ENCODE assay signal across 8 mouse cellular contexts in the genomic region with DNA sequence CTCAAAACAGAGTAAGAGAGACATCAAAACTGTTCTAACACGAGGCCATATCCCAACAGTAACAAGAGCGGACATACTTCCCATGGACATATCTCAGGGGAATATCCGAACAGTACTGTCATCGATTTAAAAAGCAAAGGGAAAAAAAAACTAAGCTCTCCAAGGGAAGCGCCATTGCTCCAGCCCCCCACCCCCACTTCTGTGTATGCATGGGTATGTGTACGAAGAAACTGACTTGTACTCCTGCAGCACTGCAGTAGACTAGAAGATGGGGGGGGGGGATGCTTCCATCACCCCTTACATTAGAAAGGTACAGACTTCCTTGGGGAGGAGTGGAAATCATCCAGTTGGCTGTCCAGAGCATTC. TPM values are rescaled to one million over a fixed set of nuclear protein-coding genes. Genes with fewer than 3 reads are reported as not detected.
A peak's percentile ranks its signal among the peaks of the same experiment; 100 is the strongest.
DNase-seq lines count a peak whose midpoint lies in the region; ATAC-seq and TF ChIP-seq lines count a peak whose summit lies in the region.

No protein-coding gene starts in this region.

- H3K79me2 ChIP-seq in C2C12 (ENCODE audit: control insufficient read depth, insufficient read depth), result peaks cover 63% of the 10 kb centered on the region

- H3K36me3 ChIP-seq in heart, embryonic 12.5 days, result peaks cover 5% of the 10 kb centered on the region; the same call in 1 of the 2 replicates
- H3K36me3 ChIP-seq in C2C12 (ENCODE audit: control insufficient read depth, insufficient read depth), result peaks cover 13% of the 10 kb centered on the region
- no peaks in the 10 kb centered on the region for H3K36me3 ChIP-seq in forebrain, embryonic 11.5 days (ENCODE audit: control insufficient read depth, insufficient read depth, low read length)
- H3K36me3 ChIP-seq in liver, embryonic 13.5 days, result peaks cover 9% of the 10 kb centered on the region; the same call in 1 of the 2 replicates

- H3K27ac ChIP-seq in heart, embryonic 12.5 days (ENCODE audit: poor library complexity, severe bottlenecking), result peak overlapping the region; percentile 99
- H3K27ac ChIP-seq in forebrain, embryonic 11.5 days (ENCODE audit: low read depth, low read length), result no peak overlapping the region
- peak overlapping the region; percentile 94 for H3K27ac ChIP-seq in liver, embryonic 13.5 days

- no peaks in the 10 kb centered on the region for H3K9me3 ChIP-seq in heart, embryonic 12.5 days (replicated peaks)
- no peaks in the 10 kb centered on the region for H3K9me3 ChIP-seq in forebrain, embryonic 11.5 days (ENCODE audit: control insufficient read depth, low read length)
- H3K9me3 ChIP-seq in liver, embryonic 13.5 days (replicated peaks), result no peaks in the 10 kb centered on the region

- intact Hi-C loops in heart, postnatal 36 days (cut with DNase I), result loop anchor here (2.0 to 5.0 kb wide), 2 partner anchors 80 to 94 kb away; partner anchors contain the start of gene Nufip2
- intact Hi-C loops in left cerebral cortex, postnatal 14 days (cut with DNase I), result loop anchor here (2.0 kb wide), 1 partner anchor 18 kb away; no protein-coding TSS in a partner anchor

- H3K4me2 ChIP-seq in heart, embryonic 12.5 days, result peak overlapping the region; percentile 94
- H3K4me2 ChIP-seq in forebrain, embryonic 11.5 days (ENCODE audit: low read depth, low read length, severe bottlenecking), result peak overlapping the region; percentile 65
- peak overlapping the region; percentile 94 for H3K4me2 ChIP-seq in liver, embryonic 13.5 days

- H3K79me3 ChIP-seq in C2C12 (ENCODE audit: low read depth), result peaks cover 53% of the 10 kb centered on the region

- TF ChIP-seq CTCF in C2C12 (IDR thresholded peaks at IDR 0.05; ENCODE audit: control insufficient read depth, insufficient read depth, insufficient read length), result no peak

- H3ac ChIP-seq in C2C12 (ENCODE audit: control insufficient read depth, insufficient read length, low read depth), result peak overlapping the region; percentile 77

- 4% methylated on average over 6 of the region's 6 CpGs for WGBS in heart, embryonic 12.5 days
- WGBS in forebrain, embryonic 11.5 days, result 16% methylated on average over 6 of the region's 6 CpGs
- WGBS in liver, embryonic 13.5 days (ENCODE audit: insufficient replicate concordance), result 13% methylated on average over 6 of the region's 6 CpGs

- ATAC-seq in heart, embryonic 12.5 days (ENCODE audit: insufficient number of reproducible peaks, low FRiP score), result no peak
- ATAC-seq in forebrain, embryonic 11.5 days (replicated peaks; ENCODE audit: low FRiP score), result peak; percentile 17; the same call in 1 of the 2 replicates
- no peak for ATAC-seq in liver, embryonic 13.5 days (ENCODE audit: low read depth)
- ATAC-seq in activated CD4-positive, CD25-positive, alpha-beta regulatory T cell, adult 4 months, result no peak

- H3K4me3 ChIP-seq in heart, embryonic 12.5 days, result peak overlapping the region; percentile 99
- H3K4me3 ChIP-seq in C2C12 (ENCODE audit: insufficient read depth, poor library complexity, severe bottlenecking), result peak overlapping the region; percentile 92
- H3K4me3 ChIP-seq in forebrain, embryonic 11.5 days (ENCODE audit: low read depth, low read length), result peak overlapping the region; percentile 86
- peak overlapping the region; percentile 100 for H3K4me3 ChIP-seq in liver, embryonic 13.5 days (replicated peaks)

- no peak for DNase-seq in heart, postnatal 36 days
- DNase-seq in forebrain, embryonic 11.5 days (ENCODE audit: low spot score), result no peak
- no peak for DNase-seq in liver, embryonic 13.5 days
- no peak for DNase-seq in left cerebral cortex, postnatal 14 days (ENCODE audit: low spot score in 2 of 2)
- DNase-seq in spleen, adult 12 weeks (ENCODE audit: low spot score), result no peak

- no peaks in the 10 kb centered on the region for H3K27me3 ChIP-seq in heart, embryonic 12.5 days (replicated peaks)
- no peaks in the 10 kb centered on the region for H3K27me3 ChIP-seq in C2C12 (ENCODE audit: control insufficient read depth, insufficient read depth, insufficient read length)
- no peaks in the 10 kb centered on the region for H3K27me3 ChIP-seq in forebrain, embryonic 11.5 days (ENCODE audit: control insufficient read depth, insufficient read depth, low read length)
- H3K27me3 ChIP-seq in liver, embryonic 13.5 days, result no peaks in the 10 kb centered on the region

- peaks cover 19% of the 10 kb centered on the region for H3K4me1 ChIP-seq in heart, embryonic 12.5 days (replicated peaks)
- H3K4me1 ChIP-seq in forebrain, embryonic 11.5 days (replicated peaks; ENCODE audit: control insufficient read depth, insufficient read depth, low read length), result 0 out of 2 replicates have a peak, but pooled peaks cover 4% of the 10 kb centered on the region
- H3K4me1 ChIP-seq in liver, embryonic 13.5 days (replicated peaks), result peaks cover 35% of the 10 kb centered on the region

- peak overlapping the region; percentile 100 for H3K9ac ChIP-seq in heart, embryonic 12.5 days
- H3K9ac ChIP-seq in forebrain, embryonic 11.5 days (ENCODE audit: low read length), result peak overlapping the region; percentile 99
- peak overlapping the region; percentile 99 for H3K9ac ChIP-seq in liver, embryonic 13.5 days

TF ChIP-seq in C2C12, 6 proteins besides CTCF, POLR2A, EP300 and RAD21:
- no peak for TF ChIP-seq FOSL1 (IDR thresholded peaks at IDR 0.05; ENCODE audit: insufficient read depth, low read length, poor library complexity, severe bottlenecking)
- no peak for TF ChIP-seq CEBPB (IDR thresholded peaks at IDR 0.05; ENCODE audit: low read depth)
- TF ChIP-seq USF1 (IDR thresholded peaks at IDR 0.05; ENCODE audit: low read depth), result no peak
- no peak for TF ChIP-seq MYOD1 (IDR thresholded peaks at IDR 0.05; ENCODE audit: control insufficient read depth, insufficient read length, low read depth)
- TF ChIP-seq MAX (IDR thresholded peaks at IDR 0.05), result no peak
- no peak for TF ChIP-seq MYOG (IDR thresholded peaks at IDR 0.05; ENCODE audit: control insufficient read depth, extremely low read depth, insufficient read length)

RNA-seq across cellular contexts. Expression of gene Taok1, which starts 1.2 kb away (rescaled TPM):
- 15.6 and 18.0 TPM in 2 replicates for polyA plus RNA-seq in heart, embryonic 12.5 days (2016; fragmentation: Nextera tagmentation; extraction: Ambion mirVana)
- total RNA-seq in heart, postnatal 36 days (2021), result 10 to 100 TPM; 54.4 to 56.0 TPM
- polyA plus RNA-seq in C2C12 (2012; fragmentation: generic; extraction: Trizol), result 5.1 TPM
- 24.0 and 24.6 TPM in 2 replicates for polyA plus RNA-seq in forebrain, embryonic 11.5 days (2014; fragmentation: Nextera tagmentation; extraction: Ambion mirVana)
- polyA plus RNA-seq in liver, embryonic 13.5 days (2015; fragmentation: Nextera tagmentation; extraction: Ambion mirVana), result 4.7 and 6.0 TPM in 2 replicates
- polyA plus RNA-seq in activated CD4-positive, CD25-positive, alpha-beta regulatory T cell, adult 4 months (2017; shearing (Covaris generic)), result 10 to 100 TPM; 15.0 to 19.8 TPM
- total RNA-seq in left cerebral cortex, postnatal 14 days (2021), result 100 to 1,000 TPM; 106 to 109 TPM
